Mouse (Mus musculus): ENCODE results near the gene Dgkb.

GRCm38 (mm10) chr12:38397754-38398312, 580.3 kb downstream of the Dgkb start:
- TF ChIP-seq CTCF (IDR thresholded peaks at IDR 0.05; ENCODE audit: borderline replicate concordance, control insufficient read depth, extremely low read depth, insufficient read depth, low read length, poor library complexity) (no peak), POLR2A (IDR thresholded peaks at IDR 0.05; ENCODE audit: control insufficient read depth, extremely low read depth, insufficient read depth, low read length, poor library complexity) (no peak)

All from thymus, adult 2 months (tissue).